Mouse (Mus musculus) intestine, embryonic 15.5 days (tissue): ENCODE data around the gene Rpl27a. TPM values are rescaled to one million over a fixed set of nuclear protein-coding genes. Genes with fewer than 3 reads are reported as not detected.
A peak's percentile ranks its signal among the peaks of the same experiment; 100 is the strongest.

Experiments
- ATAC-seq: fragments of 200-750 bp; cut with Nextera tagmentation; 2 replicates; pipeline ENCODE4 v1.8.0; 2017; ENCODE audit warnings: moderate TSS enrichment, moderate library complexity
- H3K27ac ChIP-seq: fragments of 300-500 bp; sonication (generic); 2 replicates; pipeline ENCODE4 v1.5.1; 2015; ENCODE audit warnings: mild to moderate bottlenecking, inconsistent platforms
- H3K27me3 ChIP-seq: fragments of 300-500 bp; sonication (generic); replicated peaks from 2 replicates; pipeline ENCODE4 v1.6.1; 2015; ENCODE audit warnings: inconsistent platforms
- H3K36me3 ChIP-seq: fragments of 300-500 bp; sonication (generic); 2 replicates; pipeline ENCODE4 v1.6.1; 2015; ENCODE audit warnings: inconsistent platforms
- H3K4me1 ChIP-seq: fragments of 300-500 bp; sonication (generic); replicated peaks from 2 replicates; pipeline ENCODE4 v1.6.1; 2015; ENCODE audit warnings: inconsistent platforms
- H3K4me2 ChIP-seq: fragments of 300-500 bp; sonication (generic); replicated peaks from 2 replicates; pipeline ENCODE4 v1.6.1; 2015; ENCODE audit warnings: mild to moderate bottlenecking, inconsistent platforms
- H3K4me3 ChIP-seq: fragments of 300-500 bp; sonication (generic); replicated peaks from 2 replicates; pipeline ENCODE4 v1.5.1; 2015; ENCODE audit warnings: inconsistent platforms
- H3K9ac ChIP-seq: fragments of 300-500 bp; sonication (generic); 2 replicates; pipeline ENCODE4 v1.6.1; 2015; ENCODE audit warnings: inconsistent platforms
- H3K9me3 ChIP-seq: fragments of 300-500 bp; sonication (generic); 2 replicates; pipeline ENCODE4 v1.6.1; 2016; ENCODE audit warnings: inconsistent platforms
- WGBS: fragments of 180-500 bp; shearing (Covaris S2); methylation state at CpG from one replicate; pipeline ENCODE4 v1.1.7; 2015; 5-methylcytosine and 5-hydroxymethylcytosine counted together
- polyA plus RNA-seq: library from polyadenylated mRNA; unstranded; fragments of >200 nt; fragmentation: Nextera tagmentation; extraction: Ambion mirVana; gene quantifications from 2 replicates; pipeline ENCODE4 v1.2.1, GENCODE M21; 2015

The Rpl27a gene
- polyA plus RNA-seq, 1 experiment from 2014 or later: 145 TPM

DNA sequence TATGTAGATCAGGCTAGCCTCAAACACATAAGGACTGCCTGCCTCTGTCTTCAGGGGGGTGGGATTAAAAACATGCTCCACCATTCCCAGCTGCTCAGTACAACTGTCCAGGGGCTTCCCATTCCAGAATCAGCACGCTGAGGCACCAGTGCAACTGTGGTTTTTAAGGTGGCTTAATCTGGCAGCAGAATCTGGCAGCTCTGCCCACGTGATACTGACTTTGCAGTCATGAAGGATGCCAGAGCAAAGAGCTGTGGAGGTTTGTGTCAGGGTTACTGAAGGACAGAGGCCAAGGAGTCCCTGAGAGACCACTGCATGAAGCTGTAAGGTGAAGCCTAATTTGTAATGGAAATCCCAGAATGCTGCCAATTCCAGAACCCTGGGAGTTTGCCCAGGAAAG lies 8.1 kb upstream of the Rpl27a start:
- no peak for ATAC-seq

DNA sequence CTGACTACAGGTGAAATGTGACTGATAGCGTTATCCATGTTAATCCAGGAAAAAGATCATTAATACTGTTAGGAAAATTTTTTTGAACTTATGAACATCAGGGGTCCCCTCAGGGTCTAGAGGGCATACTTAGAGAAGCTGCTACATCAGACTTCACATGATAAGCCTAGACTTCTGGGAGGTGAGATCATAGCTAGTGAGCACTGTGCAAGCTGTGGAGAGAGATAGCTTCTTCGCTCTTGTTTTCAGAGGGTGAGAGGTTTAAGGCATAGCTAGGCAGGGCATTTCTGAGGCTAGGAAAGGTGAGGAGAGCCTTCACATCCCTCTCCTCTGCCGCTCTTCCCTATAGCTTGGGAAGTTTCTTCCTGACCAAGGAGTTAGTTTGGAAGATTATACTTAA lies 7.1 kb upstream of the Rpl27a start:
- H3K4me1 ChIP-seq: no peaks in the 10 kb centered on the region
- no peaks in the 10 kb centered on the region for H3K27me3 ChIP-seq
- WGBS: 84% methylated on average over 3 of the region's 3 CpGs
- no peaks in the 10 kb centered on the region for H3K9me3 ChIP-seq
- H3K27ac ChIP-seq: no peak overlapping the region
- H3K4me3 ChIP-seq: no peak overlapping the region
- ATAC-seq: no peak
- no peak overlapping the region for H3K4me2 ChIP-seq
- no peaks in the 10 kb centered on the region for H3K36me3 ChIP-seq
- no peak overlapping the region for H3K9ac ChIP-seq

More for the DNA sequence above, 8.1 kb upstream of the Rpl27a start:
- H3K4me2 ChIP-seq: no peak overlapping the region
- H3K9me3 ChIP-seq: no peaks in the 10 kb centered on the region
- H3K4me3 ChIP-seq: no peak overlapping the region
- no peaks in the 10 kb centered on the region for H3K36me3 ChIP-seq
- no peak overlapping the region for H3K9ac ChIP-seq
- H3K27me3 ChIP-seq: no peaks in the 10 kb centered on the region
- H3K4me1 ChIP-seq: no peaks in the 10 kb centered on the region
- 62% methylated on average over 2 of the region's 2 CpGs for WGBS
- H3K27ac ChIP-seq: no peak overlapping the region

DNA sequence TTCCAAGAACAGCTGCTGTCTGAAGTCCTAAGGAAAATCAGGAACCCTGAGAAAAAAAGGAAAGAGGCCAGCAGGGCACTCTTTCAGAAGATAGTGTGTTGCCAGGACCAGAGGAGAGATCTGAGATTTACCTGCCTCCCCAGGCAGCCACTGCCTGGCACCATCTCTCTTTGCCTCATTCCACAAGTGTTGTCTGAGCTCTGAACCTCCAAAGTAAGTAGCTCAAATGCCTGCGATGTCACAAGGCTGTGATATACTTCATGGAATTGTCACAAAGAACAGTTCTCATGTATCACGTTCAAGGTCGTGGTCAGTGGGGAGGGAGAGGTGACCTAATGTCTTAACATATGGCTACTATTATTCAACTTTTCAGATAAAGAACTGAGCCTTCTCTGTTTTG lies 2.4 kb upstream of the Rpl27a start:
- Histone ChIP-seq H3K4me3 (no peak overlapping the region), H3K27me3 (no peaks in the 10 kb centered on the region), H3K27ac (no peak overlapping the region), H3K4me1 (peaks cover 14% of the 10 kb centered on the region), H3K4me2 (no peak overlapping the region), H3K9ac (no peak overlapping the region), H3K36me3 (no peaks in the 10 kb centered on the region), H3K9me3 (no peaks in the 10 kb centered on the region)
- 90% methylated on average over 3 of the region's 3 CpGs for WGBS
- ATAC-seq: no peak

DNA sequence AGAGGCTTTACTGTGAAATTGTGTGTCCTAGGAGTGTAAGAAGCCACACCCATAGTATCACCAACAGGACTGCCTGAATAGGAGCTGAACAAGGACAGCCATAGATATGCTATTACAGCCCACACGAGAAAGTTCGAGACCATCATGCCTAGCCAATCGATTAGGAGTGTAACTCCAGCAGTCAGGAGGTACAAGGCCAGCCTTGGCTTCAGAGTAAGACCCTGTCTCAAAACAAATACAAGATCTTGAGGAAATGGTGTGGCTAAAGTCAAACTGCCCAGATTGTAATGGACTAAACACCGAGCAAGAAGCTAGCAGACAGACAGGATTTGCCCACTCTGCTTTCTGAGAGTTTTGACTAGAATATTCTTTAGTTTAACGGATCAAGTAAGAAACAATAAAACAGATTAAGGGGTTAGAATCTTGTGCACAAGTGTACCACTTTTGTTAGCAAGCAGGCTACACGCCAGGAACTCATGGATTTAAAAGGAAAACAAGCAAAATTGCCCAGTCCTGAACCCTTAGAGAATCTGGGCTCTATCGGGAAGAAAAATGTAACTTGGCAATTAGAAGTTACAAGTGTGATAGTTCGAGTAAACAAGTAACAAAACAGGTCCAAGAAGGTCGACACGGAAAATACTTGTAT lies 788 bp upstream of the Rpl27a start:
- Histone ChIP-seq H3K27me3 (no peaks in the 10 kb centered on the region), H3K4me1 (peaks cover 14% of the 10 kb centered on the region), H3K9ac (peak overlapping the region; percentile 45), H3K4me2 (peak overlapping the region; percentile 61), H3K4me3 (peak overlapping the region; percentile 96), H3K36me3 (peaks cover 9% of the 10 kb centered on the region; the same call in 1 of the 2 replicates), H3K9me3 (no peaks in the 10 kb centered on the region), H3K27ac (peak overlapping the region; percentile 93)
- peak; percentile 24; the same call in 1 of the 2 replicates for ATAC-seq
- 12% methylated on average over 10 of the region's 10 CpGs for WGBS

DNA sequence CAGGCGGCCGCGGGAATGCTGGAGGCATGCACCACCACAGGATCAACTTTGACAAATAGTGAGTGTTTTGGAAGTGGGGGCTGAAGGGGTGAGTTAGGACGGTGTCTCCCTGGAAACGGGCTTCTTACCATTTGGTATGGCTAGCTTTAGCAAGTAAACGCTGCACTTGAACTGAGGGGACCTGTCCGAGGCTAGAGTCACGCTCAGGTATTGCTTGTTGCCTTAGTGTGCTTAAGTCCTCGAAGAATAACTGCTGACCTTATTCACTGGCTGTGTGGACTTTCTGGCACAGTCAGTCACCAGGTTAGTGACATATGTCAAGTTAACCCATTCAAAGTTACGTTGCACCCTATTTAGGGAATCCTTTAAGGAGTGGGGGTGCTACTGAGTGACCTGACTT lies 989 bp downstream of the Rpl27a start:
- H3K27ac ChIP-seq: peak overlapping the region; percentile 93
- peak overlapping the region; percentile 79 for H3K4me2 ChIP-seq
- H3K36me3 ChIP-seq: peaks cover 22% of the 10 kb centered on the region
- peak overlapping the region; percentile 98 for H3K9ac ChIP-seq
- WGBS: 4% methylated on average over 10 of the region's 10 CpGs
- ATAC-seq: no peak
- peaks cover 14% of the 10 kb centered on the region for H3K4me1 ChIP-seq
- H3K4me3 ChIP-seq: peak overlapping the region; percentile 96
- no peaks in the 10 kb centered on the region for H3K27me3 ChIP-seq
- no peaks in the 10 kb centered on the region for H3K9me3 ChIP-seq

DNA sequence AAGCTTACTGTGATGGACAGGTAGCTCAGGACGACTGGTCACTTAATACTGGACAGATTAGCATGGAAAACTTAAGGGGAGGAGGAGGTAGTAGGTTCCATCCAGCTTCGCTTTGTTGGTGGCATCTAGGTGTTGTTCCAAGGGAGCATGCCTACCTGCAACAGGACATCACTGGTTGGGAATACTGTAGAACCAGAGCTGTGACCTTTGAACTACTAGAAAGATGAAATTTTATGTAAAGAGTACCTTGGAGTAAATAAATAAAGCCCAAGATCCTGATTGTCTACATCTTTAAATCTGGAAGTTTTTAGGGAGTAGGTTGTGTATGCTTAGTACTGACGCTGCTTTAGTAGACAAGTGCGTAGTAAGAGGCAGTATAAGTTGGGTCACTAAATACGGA lies 3.1 kb downstream of the Rpl27a start:
- no peak overlapping the region for H3K27ac ChIP-seq
- no peak overlapping the region for H3K9ac ChIP-seq
- peaks cover 14% of the 10 kb centered on the region for H3K4me1 ChIP-seq
- H3K4me3 ChIP-seq: no peak overlapping the region
- H3K36me3 ChIP-seq: peaks cover 25% of the 10 kb centered on the region
- WGBS: 78% methylated on average over 5 of the region's 5 CpGs
- no peaks in the 10 kb centered on the region for H3K27me3 ChIP-seq
- no peak overlapping the region for H3K4me2 ChIP-seq
- H3K9me3 ChIP-seq: no peaks in the 10 kb centered on the region
- ATAC-seq: no peak

DNA sequence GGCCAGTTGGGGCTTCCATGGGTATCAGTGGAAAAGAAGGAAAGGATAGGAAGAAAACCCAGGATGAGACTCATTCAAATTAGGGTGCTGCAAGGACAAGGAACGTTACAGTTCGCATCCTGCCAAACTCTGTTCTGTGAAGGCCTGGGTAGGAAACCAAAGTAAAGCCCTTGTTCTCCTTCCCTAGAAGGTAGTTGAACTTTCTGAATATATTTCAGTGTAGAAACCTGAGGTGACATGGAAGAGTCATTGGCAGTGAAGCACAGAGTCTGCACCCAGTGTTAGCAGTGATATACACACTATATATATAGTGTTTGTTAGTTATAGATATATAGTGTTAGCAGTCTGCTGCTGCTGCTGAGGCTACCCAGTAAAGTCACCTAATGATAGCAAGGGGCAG lies 4.4 kb downstream of the Rpl27a start:
- no peak for ATAC-seq
- no peak overlapping the region for H3K9ac ChIP-seq
- peaks cover 8% of the 10 kb centered on the region for H3K4me1 ChIP-seq
- H3K27ac ChIP-seq: no peak overlapping the region
- H3K4me3 ChIP-seq: no peak overlapping the region
- no peaks in the 10 kb centered on the region for H3K27me3 ChIP-seq
- H3K4me2 ChIP-seq: no peak overlapping the region
- WGBS: 64% methylated on average over 2 of the region's 2 CpGs
- H3K36me3 ChIP-seq: peaks cover 38% of the 10 kb centered on the region
- H3K9me3 ChIP-seq: no peaks in the 10 kb centered on the region

DNA sequence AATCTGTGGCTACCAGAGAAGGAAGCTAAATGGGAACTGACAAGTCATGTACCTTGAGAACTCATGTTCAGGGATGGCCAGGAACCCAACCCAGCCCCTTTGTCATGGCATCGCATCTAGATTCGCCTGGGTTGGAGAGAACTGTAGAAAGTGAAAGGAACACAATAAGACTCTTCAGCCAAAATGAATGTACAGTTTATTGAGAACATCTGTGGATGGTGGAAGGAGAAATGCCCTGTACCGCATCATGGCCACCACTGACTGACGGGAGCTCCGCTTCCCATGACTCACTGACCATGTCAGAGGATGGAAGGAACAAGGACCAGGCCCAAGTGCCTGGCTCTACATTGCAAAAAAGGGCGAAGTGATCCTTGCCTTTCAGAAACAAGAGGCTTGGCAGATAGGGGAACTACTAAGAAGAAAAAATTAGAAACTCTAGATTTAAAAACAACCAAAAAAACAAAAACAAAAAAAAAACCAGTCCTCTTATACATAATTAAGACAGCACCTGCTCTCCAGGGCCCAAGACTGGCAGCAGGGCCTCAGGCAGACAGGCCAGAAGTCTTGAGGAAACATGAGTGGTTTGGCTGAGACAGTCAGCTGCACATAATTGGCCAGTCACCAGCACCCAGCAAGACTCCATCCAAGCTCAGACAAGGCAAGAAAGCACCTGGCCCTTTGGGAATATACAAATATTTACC lies 4.9 kb downstream of the Rpl27a start:
- Histone ChIP-seq H3K9me3 (no peaks in the 10 kb centered on the region), H3K4me1 (peaks cover 11% of the 10 kb centered on the region), H3K9ac (no peak overlapping the region), H3K27ac (0 out of 2 replicates have a peak overlapping the region, but pooled peaks have one; percentile 4), H3K36me3 (peaks cover 41% of the 10 kb centered on the region), H3K27me3 (no peaks in the 10 kb centered on the region), H3K4me2 (no peak overlapping the region), H3K4me3 (no peak overlapping the region)
- WGBS: 67% methylated on average over 6 of the region's 6 CpGs
- ATAC-seq: no peak

DNA sequence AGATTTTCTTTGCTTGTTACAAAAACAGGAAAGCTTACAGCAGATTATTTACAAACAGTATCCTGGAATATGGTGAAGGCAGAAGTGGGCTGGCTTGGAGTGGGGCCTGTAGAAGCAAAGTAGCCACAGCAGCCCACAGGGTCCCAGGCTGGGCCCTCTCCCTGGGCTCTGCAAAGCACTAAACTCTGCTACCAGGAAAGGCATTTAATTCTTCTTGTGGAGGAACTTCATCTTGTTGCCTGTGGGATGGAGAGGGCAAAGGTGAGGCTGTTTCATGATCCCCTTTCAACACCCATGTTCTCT lies 5.4 kb downstream of the Rpl27a start:
- Histone ChIP-seq H3K4me3 (no peak overlapping the region), H3K9ac (no peak overlapping the region), H3K36me3 (peaks cover 41% of the 10 kb centered on the region), H3K27ac (0 out of 2 replicates have a peak overlapping the region, but pooled peaks have one; percentile 4), H3K4me1 (peaks cover 11% of the 10 kb centered on the region), H3K4me2 (no peak overlapping the region), H3K27me3 (no peaks in the 10 kb centered on the region), H3K9me3 (no peaks in the 10 kb centered on the region)
- no peak for ATAC-seq

DNA sequence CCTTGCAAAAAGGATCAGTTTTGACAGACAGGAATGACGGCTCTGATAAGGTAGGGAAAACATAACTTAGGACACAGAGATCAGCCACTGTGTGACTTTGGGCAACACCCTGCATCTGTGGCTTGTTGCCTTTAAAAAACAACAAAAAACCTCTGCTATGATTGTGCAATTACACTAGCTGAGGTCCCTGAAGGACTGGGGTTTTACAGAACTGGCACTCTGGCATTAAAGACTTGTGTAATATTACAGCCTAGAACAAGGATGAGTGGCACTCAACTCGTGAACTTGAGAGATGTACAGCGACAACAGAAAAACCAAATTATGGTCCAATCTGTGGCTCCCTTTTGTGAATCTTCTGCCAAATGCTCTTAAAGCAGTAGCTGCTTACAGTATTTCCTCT lies 5.8 kb downstream of the Rpl27a start:
- H3K9me3 ChIP-seq: no peaks in the 10 kb centered on the region
- H3K27ac ChIP-seq: 0 out of 2 replicates have a peak overlapping the region, but pooled peaks have one; percentile 4
- no peak overlapping the region for H3K9ac ChIP-seq
- peaks cover 11% of the 10 kb centered on the region for H3K4me1 ChIP-seq
- no peaks in the 10 kb centered on the region for H3K27me3 ChIP-seq
- WGBS: 70% methylated on average over 3 of the region's 3 CpGs
- H3K4me2 ChIP-seq: no peak overlapping the region
- peaks cover 42% of the 10 kb centered on the region for H3K36me3 ChIP-seq
- no peak for ATAC-seq
- H3K4me3 ChIP-seq: no peak overlapping the region

DNA sequence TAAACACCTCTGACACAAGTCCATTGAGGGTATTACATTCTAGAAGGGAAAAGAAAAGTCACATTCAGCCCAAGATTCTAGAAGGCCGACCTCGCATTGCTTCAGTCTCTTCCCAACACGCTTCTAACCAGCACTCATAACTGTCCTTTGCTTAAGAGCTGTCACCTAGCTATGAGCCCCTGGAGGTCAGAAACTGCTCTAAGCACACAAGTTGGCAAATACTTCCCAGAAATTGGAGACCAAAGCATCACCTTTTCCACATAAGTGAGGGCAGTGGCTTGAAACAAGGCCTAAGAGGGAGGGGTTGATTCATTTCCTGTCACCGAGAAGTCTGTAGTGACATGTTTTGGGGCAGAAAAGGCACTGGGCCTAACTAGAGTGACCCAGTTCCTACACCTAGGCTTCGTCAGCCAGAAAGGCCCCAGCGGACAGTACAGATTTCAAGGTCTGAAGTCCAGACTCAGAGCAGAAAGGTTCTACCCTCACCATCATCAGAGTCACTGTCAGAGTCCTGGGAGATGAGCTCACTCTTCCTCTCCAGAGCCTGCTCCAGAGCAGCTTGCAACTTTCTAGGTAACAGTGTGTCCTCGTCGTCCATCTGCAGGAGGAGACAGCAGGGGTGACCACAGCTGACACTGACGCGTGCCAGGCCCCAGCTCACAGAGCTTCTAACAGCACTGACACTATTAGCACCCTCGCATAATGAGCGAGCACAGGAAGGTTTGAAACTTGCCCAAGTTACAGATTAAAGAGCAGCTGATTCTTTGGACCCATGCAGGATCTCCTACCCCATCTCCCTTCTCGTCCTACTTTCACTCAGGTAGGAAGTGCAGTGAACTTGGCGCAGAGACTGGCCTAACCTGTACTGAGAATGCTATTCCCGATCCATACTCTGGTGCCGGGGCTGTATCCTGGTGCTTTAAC lies 7.1 kb downstream of the Rpl27a start:
- 67% methylated on average over 16 of the region's 16 CpGs for WGBS
- H3K36me3 ChIP-seq: peaks cover 53% of the 10 kb centered on the region
- H3K27me3 ChIP-seq: no peaks in the 10 kb centered on the region
- H3K4me3 ChIP-seq: no peak overlapping the region
- ATAC-seq: peak; percentile 9; the same call in 1 of the 2 replicates
- peaks cover 5% of the 10 kb centered on the region; the same call in 1 of the 2 replicates for H3K4me1 ChIP-seq
- no peak overlapping the region for H3K4me2 ChIP-seq
- H3K9ac ChIP-seq: no peak overlapping the region
- 0 out of 2 replicates have a peak overlapping the region, but pooled peaks have one; percentile 14 for H3K27ac ChIP-seq
- H3K9me3 ChIP-seq: no peaks in the 10 kb centered on the region

DNA sequence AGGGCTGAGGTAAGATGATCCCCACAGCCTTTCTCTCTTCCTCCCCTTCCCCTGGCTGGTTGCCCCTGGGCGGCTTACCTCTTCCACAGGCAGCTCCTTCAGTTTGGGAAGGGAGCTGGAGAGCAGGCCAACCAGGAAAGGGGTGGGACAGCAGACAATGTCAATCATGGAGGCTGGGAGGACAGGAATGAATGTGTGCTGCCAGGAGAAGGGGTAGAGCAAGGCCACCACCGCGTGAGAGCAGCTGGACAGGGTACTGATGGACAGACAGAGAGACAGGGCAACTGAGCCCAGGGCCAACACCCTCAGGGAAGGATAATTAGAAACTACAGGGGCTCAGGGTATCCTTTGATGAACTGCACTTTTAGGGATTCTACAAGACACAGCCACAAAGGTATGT lies 8.6 kb downstream of the Rpl27a start:
- no peak overlapping the region for H3K4me2 ChIP-seq
- H3K9me3 ChIP-seq: no peaks in the 10 kb centered on the region
- WGBS: 79% methylated on average over 3 of the region's 3 CpGs
- no peaks in the 10 kb centered on the region for H3K27me3 ChIP-seq
- peaks cover 57% of the 10 kb centered on the region for H3K36me3 ChIP-seq
- no peak overlapping the region for H3K9ac ChIP-seq
- H3K4me3 ChIP-seq: no peak overlapping the region
- H3K27ac ChIP-seq: no peak overlapping the region
- ATAC-seq: no peak
- H3K4me1 ChIP-seq: 0 out of 2 replicates have a peak, but pooled peaks cover 2% of the 10 kb centered on the region
